24 mouse cellular contexts compared by ENCODE assay signal in genomic region chr17:34303789-34304188, GRCm38 (mm10). TPM values are rescaled to one million over a fixed set of nuclear protein-coding genes. Genes with fewer than 3 reads are reported as not detected.
"Had no signal": no experiment of that assay in that cellular context is flagged by ENCODE, and none has a peak within 500 bp of the region (broad histone marks: within the 10 kb centered on the region; RNA-seq: fewer than 3 reads in every experiment).

No protein-coding gene starts in this region.

- H3K27ac ChIP-seq: liver, embryonic 12.5 days; liver, embryonic 14.5 days; macrophage; midbrain, embryonic 10.5 days; midbrain, embryonic 12.5 days; neural tube, embryonic 13.5 days; neural tube, embryonic 15.5 days; stomach, embryonic 15.5 days had no signal

- H3K27me3 ChIP-seq: neural tube, embryonic 15.5 days; stomach, embryonic 15.5 days had no signal

- H3K4me1 ChIP-seq: liver, embryonic 12.5 days; midbrain, embryonic 10.5 days; midbrain, embryonic 12.5 days; neural tube, embryonic 13.5 days; neural tube, embryonic 15.5 days; stomach, embryonic 15.5 days had no signal

- DNase-seq: lung, adult 18-20 months; lung, embryonic 14.5 days; lung, postnatal 10 days; midbrain, embryonic 14.5 days; retina, postnatal 1 day; right cerebral cortex, adult 18-20 months; right cerebral cortex, postnatal 25 days; right cerebral cortex, postnatal 4 days; thymus, adult 18-20 months; thymus, postnatal 14 days; thymus, postnatal 36 days had no signal

- H3K4me2 ChIP-seq: liver, embryonic 12.5 days; lung, embryonic 14.5 days; midbrain, embryonic 12.5 days; neural tube, embryonic 13.5 days; neural tube, embryonic 15.5 days; stomach, embryonic 15.5 days had no signal

- H3K4me3 ChIP-seq: liver, embryonic 12.5 days; midbrain, embryonic 10.5 days; midbrain, embryonic 12.5 days; myocyte; neural tube, embryonic 13.5 days; neural tube, embryonic 15.5 days; stomach, embryonic 15.5 days had no signal

- H3K36me3 ChIP-seq: liver, embryonic 12.5 days; midbrain, embryonic 10.5 days; midbrain, embryonic 12.5 days; neural tube, embryonic 13.5 days; neural tube, embryonic 15.5 days; stomach, embryonic 15.5 days had no signal

- ATAC-seq: liver, embryonic 12.5 days; midbrain, embryonic 16.5 days had no signal

- H3K9me3 ChIP-seq: liver, embryonic 12.5 days; midbrain, embryonic 10.5 days; midbrain, embryonic 12.5 days; neural tube, embryonic 13.5 days; neural tube, embryonic 15.5 days; stomach, embryonic 15.5 days had no signal

- H3K9ac ChIP-seq: liver, embryonic 12.5 days; liver, embryonic 14.5 days; lung, embryonic 14.5 days; midbrain, embryonic 12.5 days; neural tube, embryonic 13.5 days; neural tube, embryonic 15.5 days; stomach, embryonic 15.5 days had no signal

RNA-seq across cellular contexts. Expression of gene H2-Eb1, which starts 1.9 kb away (rescaled TPM):
- polyA plus RNA-seq: myocyte had no signal

RNA-seq across cellular contexts. Expression of gene H2-Aa, which starts 16.2 kb away (rescaled TPM):
- polyA plus RNA-seq: midbrain, embryonic 10.5 days; midbrain, embryonic 16.5 days; myocyte; neural tube, embryonic 11.5 days had no signal

RNA-seq across cellular contexts. Expression of gene H2-Eb2, which starts 21.7 kb away (rescaled TPM):
- polyA plus RNA-seq: liver, embryonic 12.5 days; liver, embryonic 14.5 days; liver, embryonic 16.5 days; lung, embryonic 14.5 days; midbrain, embryonic 10.5 days; midbrain, embryonic 12.5 days; midbrain, embryonic 14.5 days; myocyte; neural tube, embryonic 11.5 days; stomach, embryonic 15.5 days had no signal

RNA-seq across cellular contexts. Expression of gene H2-Ab1, which starts 46.3 kb away (rescaled TPM):
- polyA plus RNA-seq: myocyte had no signal

RNA-seq across cellular contexts. Expression of gene Btnl2, which starts 50.8 kb away (rescaled TPM):
- total RNA-seq: megakaryocyte-erythroid progenitor cell, adult 5-6 weeks had no signal
- polyA plus RNA-seq: midbrain, embryonic 14.5 days; myocyte; neural tube, embryonic 11.5 days; neural tube, embryonic 13.5 days; neural tube, embryonic 15.5 days had no signal
